Mouse (Mus musculus): Measurements from ENCODE around the gene Aloxe3.

The Aloxe3 gene

DNA sequence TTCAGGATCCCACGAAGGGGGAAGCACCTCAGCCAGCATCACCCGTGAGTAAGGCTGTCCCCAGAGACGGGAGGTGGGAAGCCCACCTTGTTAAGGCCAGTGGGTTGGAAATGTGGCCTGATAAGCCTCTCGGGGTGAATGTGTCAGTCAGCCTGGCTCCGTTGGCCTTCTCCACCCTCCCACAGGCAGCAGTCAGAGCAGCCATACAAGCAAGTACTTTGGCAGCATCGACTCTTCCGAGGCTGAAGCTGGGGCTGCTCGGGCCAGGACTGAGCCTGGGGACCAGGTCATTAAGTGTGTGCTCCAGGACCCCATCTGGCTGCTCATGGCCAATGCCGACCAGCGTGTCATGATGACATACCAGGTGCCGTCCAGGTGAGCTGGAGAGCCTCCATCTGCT lies 18.0 kb upstream of the Aloxe3 start:
- no peak for DNase-seq (ENCODE audit: low spot score in 2 of 2)

GRCm38 (mm10) chr11:69108223-69108622 lies 17.5 kb upstream of the Aloxe3 start:
- no peak for DNase-seq (ENCODE audit: low spot score in 2 of 2)

- no peak for DNase-seq (ENCODE audit: low spot score in 2 of 2)
These were observed 16.4 kb upstream of the Aloxe3 start for GRCm38 (mm10) chr11:69109032-69109900.

DNA sequence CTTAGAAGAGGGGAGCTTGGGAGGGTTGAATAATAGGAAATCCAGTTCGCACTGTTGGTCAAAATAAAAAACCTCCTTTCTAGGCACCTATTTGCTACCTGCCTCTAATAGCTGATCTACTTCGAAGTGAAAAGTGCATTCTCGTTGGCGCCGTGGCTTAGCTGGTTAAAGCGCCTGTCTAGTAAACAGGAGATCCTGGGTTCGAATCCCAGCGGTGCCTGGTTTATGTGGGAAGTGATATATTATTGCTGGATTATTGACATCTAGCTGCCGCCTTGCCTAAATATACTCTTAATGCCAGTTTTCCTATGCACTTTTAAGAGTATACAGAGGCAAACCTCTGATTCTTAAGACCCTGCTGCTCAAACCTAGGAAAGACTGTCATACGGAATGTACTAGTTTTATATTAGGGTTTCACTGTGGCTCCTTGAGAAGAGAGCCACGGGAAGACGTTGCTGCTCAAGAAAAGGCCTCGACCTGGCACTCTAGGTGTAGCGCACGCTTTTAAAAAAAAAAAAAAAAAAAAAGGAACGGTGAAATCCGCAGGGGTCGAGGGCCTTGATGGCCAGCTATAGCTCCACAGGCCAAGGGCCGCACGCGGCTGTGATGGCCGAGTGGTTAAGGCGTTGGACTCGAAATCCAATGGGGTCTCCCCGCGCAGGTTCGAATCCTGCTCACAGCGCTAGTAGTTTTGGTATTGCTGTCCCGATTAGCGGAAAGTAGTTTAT lies 15.2 kb upstream of the Aloxe3 start:
- peak; percentile 91 for DNase-seq (ENCODE audit: low spot score in 2 of 2)

- no peak for DNase-seq (ENCODE audit: low spot score in 2 of 2)
These were observed 14.5 kb upstream of the Aloxe3 start for GRCm38 (mm10) chr11:69111051-69111810.

GRCm38 (mm10) chr11:69111865-69112264 lies 13.8 kb upstream of the Aloxe3 start:
- DNase-seq (ENCODE audit: low spot score in 2 of 2), result no peak

- DNase-seq (ENCODE audit: low spot score in 2 of 2), result no peak
These were observed 11.7 kb upstream of the Aloxe3 start for GRCm38 (mm10) chr11:69114018-69114417.

- DNase-seq (ENCODE audit: low spot score in 2 of 2), result no peak
These were observed 11.1 kb upstream of the Aloxe3 start for GRCm38 (mm10) chr11:69114621-69115020.

- DNase-seq (ENCODE audit: low spot score in 2 of 2), result no peak
These were observed 8.9 kb upstream of the Aloxe3 start for GRCm38 (mm10) chr11:69116843-69117242.

GRCm38 (mm10) chr11:69117737-69118695 lies 7.7 kb upstream of the Aloxe3 start:
- peak; percentile 53 to 65 for DNase-seq (ENCODE audit: low spot score in 2 of 2)

DNA sequence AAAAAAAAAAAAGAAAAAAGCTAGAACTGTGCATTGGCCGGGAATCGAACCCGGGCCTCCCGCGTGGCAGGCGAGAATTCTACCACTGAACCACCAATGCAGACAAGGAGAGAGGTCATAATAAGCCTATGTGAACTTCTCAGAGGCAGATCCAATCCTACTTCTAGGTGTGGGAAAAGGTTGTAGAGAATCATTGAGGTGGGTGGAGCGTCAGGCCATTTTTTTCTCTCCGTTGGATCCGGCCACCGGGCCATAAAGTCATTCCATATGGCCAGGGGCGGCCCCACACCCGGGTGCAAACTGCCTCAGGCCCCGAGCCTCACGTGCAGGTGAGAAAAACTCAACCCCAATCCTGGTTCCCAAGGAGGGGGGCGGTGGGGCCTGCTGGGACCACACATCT lies 6.9 kb upstream of the Aloxe3 start:
- DNase-seq (ENCODE audit: low spot score in 2 of 2), result peak; percentile 85 to 87

DNA sequence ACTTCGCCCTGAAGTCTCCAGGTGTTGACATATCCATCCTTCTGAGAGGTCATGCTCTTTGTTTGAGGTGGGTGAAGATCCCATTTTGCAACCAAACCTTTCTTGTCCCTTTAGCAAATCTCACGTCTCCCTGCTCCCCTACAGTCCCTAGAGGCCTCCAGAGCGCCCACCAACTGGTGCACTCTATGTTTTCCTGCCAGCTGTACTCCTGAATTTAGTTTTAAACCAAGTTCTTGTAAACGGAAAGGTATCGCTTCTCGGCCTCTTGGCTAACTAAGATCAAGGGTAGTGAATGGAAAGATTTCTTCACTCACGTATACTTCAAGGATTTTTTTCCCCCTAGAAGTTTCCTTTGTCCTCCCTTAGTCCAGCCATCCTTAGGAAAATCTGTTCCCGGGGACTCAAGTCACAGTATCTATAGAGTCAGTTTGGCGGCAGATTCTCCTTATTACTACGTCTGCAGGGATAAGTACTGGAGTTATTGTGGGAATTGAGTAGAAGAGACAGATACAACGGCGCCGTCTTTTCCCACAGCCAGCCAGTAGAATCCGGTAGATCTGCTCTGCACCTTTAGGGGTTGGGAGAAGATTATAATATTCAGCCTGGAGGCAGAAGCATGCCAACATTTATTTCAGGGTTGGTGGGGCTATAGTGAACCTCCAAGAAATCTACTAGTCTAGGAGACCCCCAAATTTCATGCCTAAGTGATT lies 6.1 kb upstream of the Aloxe3 start:
- no peak for DNase-seq (ENCODE audit: low spot score in 2 of 2)

- DNase-seq (ENCODE audit: low spot score in 2 of 2), result no peak
These were observed 5.3 kb upstream of the Aloxe3 start, which contains the start of gene Hes7 for GRCm38 (mm10) chr11:69120221-69121000. Hes7 (plus strand) TSS chr11:69120404.

DNA sequence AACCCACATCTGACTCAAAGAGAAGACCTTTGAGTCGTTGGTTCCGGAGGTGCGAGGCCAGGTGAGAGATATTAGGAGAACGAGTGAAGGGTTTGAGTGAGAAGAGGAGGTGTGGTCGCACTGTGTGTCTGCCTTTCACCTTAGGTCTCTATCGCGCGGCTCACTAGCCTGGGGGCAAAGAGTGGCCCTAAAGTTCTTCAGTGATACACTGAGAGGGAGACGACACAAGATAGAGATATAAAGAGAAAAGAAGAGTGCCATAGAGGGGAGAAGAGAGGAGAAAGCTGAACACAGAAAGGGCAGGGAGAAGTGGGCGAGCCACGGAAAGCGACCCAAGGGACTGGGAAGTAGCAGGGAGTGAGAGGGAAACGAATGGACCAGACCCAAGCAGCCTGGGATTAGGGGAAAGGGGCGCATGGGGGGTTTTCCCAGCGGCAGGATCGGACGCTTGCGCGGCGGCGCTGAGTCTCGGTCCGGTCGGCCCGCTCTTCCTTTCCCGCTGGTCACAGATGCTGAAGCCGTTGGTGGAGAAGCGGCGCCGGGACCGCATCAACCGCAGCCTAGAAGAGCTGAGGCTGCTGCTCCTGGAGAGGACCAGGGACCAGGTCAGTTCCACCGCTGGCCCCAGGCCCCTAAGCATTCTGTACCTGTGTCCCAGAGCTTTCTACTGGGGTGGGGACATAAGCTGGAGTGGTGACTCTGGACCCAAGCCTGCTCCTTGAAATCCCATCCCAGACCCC lies 4.5 kb upstream of the Aloxe3 start:
- no peak for DNase-seq (ENCODE audit: low spot score in 2 of 2)

GRCm38 (mm10) chr11:69121741-69122335 lies 3.9 kb upstream of the Aloxe3 start:
- DNase-seq (ENCODE audit: low spot score in 2 of 2), result no peak

DNA sequence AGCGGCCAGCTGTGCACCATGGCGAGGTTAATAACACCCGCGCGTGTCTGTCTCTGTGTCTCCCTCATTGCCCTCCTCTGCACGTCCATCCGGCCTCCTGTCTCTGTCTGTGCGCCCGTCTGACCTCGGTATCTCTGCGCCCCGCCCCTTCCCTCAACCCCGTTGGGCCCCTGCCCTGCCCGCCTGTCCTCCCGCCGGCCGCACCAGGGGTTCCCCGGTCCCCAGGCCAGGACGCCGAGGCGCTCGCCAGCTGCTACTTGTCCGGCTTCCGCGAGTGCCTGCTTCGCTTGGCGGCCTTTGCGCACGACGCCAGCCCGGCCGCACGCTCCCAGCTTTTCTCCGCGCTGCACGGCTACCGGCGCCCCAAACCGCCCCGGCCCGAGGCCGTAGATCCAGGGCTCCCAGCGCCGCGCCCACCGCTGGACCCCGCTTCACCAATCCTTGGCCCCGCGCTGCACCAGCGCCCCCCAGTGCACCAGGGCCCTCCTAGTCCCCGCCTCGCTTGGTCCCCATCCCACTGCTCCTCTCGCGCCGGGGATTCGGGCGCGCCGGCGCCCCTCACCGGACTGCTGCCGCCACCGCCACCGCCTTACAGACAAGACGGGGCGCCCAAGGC lies 3.3 kb upstream of the Aloxe3 start, which contains the start of gene 9130213A22Rik:
Gene 9130213A22Rik, minus strand, starts transcription at position 254 of the 616 bp plus-strand sequence.
- peak; percentile 81 to 85 for DNase-seq (ENCODE audit: low spot score in 2 of 2)

GRCm38 (mm10) chr11:69123056-69123692 lies 2.5 kb upstream of the Aloxe3 start:
- peak; percentile 72 to 85 for DNase-seq (ENCODE audit: low spot score in 2 of 2)
